Mouse (Mus musculus) brain, embryonic 18.5 days (tissue): ENCODE results near the gene Dennd5a.

ENCODE experiments used
- DNase-seq: peaks from one replicate; pipeline ENCODE4 v3.0.0-alpha.2; 2012; ENCODE audit warnings: low read depth, low spot score

The Dennd5a gene

DNA sequence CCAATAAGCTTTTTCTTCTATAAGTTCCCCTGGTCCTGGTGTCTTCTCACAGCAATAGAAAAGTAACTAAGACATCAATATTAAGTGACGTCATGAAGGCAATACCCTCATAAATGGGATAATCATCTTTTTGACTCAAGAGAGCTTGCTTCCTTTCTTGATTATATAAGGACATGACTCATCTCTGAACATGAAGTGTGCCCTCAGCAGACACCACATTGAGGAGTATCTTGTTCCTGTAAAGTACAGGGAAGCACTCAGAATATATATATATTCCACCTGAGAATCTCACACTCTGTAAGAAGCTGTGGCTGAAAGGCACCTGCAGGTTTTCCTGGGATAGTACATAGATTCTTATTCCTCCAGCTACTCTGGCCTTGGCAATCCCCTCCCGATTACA lies 77.7 kb downstream of the Dennd5a start:
- no peak for DNase-seq

DNA sequence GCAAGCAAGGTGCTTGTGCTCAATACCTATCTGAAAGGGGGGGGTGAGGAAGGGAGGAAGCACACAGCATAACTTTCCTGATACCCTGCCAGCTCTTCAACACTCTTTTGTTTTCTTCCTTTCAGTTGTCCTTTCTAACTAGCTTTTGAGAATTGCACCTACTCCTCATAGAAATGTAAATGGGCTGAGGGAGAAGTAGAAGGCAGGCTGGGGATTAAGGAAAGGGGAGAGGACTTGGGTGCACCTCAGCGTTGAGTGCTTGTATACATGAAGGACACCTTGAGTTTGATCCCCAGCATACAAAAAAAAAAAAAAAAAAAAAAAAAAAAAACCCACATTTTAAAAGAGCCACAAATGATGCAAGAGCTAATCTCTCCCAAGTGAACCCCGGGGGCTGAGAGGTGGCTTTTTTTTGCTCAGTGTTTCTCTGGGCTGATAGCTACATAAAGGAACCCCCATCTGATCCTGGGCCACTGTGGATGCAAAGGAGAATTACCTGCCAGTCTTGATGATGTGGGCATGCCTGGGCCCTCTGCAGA lies 78.6 kb downstream of the Dennd5a start:
- DNase-seq: no peak

DNA sequence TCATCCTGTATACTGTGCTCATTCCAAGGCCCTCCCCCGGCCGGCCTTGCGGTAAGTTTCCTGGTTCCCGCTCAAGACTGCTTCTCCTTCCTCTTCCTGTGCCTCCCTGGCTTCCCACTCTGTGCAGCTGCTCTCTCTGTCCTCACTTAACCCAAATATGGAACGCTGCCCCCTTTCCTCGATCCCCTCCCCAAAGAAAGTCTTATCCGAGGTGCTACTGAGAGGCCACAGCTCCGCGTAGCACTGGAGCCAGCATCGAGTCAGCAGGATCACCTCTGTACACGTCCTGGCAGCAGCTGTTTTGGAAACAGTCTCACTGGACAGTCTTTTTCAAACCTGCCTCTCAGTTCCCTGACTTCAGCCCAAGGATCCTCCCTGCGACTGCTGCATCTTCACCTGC lies 81.1 kb downstream of the Dennd5a start:
- DNase-seq: no peak

DNA sequence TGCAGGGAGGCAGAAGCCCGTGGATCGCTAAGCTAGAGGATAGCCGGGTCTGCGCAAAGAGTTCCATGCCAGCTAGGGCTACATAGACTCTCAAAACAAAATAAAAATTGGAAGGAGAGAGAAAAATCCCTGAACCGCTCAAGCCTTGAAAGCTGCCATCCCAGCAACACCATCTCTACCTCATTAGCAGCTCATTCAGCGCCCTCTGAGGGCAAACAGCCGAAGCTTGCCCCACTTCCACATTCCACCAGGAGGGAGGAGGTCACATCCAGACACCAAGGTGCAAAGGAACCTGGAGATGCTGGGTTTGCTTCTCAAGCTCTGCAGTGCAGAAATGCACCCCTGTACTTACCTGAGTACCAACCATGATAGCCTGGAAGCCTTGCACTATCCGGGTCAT lies 84.2 kb downstream of the Dennd5a start:
- DNase-seq: no peak

DNA sequence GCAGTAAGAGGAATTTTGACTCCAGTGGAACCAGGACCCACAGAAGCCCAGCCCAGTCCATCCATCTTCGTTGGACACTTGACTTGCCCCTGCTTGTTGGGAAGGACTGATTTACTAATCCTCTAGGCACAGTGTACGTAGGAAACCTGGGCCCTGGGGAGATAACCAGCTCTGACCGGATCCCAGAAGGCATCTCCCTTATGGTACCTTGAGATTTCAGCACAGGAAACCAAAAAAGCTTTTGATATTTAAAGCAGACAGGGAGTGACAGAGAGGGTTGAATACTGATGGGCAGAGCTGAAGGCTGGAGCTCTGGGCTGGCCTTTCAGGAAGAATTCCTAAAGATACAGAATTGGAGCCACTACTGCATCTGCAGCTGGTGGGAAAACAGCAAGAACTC lies 84.7 kb downstream of the Dennd5a start:
- DNase-seq: no peak

DNA sequence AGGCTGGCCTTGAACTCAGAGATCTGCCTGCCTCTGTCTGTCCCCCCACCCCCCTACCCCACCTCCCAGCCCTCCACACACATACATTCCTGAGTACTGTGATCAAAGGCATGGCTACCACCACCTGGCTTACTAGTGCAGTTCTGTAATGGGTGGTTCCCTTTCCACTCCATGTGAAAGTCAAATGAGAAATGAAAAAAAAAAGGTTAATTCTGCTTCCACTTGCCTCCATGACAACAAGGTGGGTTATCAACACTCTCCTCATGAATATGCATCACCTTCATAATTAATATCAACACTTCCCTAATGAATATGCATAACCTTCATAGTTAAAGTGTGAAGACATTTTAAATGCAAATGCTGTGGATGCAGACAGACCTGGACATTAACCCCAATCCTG lies 85.2 kb downstream of the Dennd5a start:
- no peak for DNase-seq

DNA sequence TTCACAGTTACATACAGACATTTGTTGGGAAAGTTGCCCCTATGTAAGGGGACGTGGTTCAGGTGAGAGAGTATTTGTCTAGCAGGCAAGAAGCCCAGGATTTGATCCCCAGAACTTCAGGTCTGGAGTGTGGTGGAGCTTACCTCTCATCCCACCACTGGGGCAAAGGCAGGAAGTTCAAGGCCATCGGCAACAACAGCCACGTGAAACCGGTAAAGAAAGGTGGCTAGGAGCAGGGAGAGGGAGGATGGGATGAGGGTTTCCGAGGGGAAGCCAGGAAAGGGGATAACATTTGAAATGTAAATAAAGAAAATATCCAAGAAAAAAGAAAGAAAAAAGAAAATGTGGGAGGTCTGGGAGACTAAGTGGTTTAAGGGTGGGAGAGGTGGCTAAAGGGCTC lies 87.1 kb downstream of the Dennd5a start:
- DNase-seq: no peak

DNA sequence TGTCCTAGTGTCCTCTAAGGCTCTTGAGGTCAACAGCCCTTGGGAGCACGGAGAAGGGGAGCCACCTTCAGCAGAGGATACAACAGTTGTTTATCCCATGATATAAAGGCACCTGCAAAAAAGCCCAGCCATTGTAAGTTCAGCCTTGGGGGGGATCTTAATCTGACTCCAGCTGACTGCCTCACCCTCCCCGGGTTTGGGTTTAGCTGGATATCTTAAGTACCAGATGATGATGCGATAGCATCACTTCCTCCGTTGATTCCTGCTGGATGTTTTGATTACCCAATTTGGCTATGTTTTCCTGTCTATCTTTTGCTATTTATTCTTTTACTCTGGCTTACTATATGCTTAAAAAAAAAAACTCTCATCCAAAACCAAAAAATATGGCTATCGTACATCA lies 89.0 kb downstream of the Dennd5a start:
- DNase-seq: no peak

DNA sequence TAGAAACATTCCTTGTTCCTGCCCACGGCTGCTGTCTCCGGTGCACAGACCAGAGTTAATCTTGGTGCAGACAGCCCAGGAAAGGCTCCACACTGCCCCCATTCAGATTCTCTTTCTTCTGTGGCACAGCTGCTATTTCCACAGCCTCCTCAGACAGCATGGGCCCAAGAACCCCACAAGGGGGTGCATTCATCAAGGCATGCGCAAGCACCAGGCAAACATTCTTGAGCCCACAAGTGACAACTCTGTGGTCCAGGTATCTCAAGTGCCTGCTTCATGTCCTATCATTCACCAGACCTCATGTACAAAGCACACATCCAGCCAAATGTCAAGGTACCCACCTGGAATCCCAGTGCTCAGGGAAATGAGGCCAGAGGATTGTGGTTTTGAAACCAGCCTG lies 91.8 kb downstream of the Dennd5a start:
- no peak for DNase-seq

DNA sequence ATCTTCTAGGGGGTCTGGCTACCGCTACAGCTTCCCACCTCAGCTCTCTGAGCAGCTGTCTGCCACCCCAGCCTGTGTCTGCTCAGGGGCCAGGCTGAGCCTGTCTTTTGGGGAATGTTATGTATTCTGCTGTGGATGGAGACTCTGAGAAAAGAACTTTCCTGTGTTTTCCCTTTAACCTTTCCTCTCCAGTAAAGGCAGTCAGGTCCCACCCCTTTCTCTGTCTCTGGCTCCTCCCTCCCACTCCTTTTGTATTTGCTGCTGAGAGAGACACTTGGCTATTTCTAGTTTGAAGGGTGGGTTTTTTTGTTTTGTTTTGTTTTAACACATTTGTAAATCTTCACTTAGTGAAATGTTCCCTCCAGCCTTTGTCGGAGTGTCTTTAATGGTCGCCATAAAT lies 93.6 kb downstream of the Dennd5a start:
- no peak for DNase-seq

DNA sequence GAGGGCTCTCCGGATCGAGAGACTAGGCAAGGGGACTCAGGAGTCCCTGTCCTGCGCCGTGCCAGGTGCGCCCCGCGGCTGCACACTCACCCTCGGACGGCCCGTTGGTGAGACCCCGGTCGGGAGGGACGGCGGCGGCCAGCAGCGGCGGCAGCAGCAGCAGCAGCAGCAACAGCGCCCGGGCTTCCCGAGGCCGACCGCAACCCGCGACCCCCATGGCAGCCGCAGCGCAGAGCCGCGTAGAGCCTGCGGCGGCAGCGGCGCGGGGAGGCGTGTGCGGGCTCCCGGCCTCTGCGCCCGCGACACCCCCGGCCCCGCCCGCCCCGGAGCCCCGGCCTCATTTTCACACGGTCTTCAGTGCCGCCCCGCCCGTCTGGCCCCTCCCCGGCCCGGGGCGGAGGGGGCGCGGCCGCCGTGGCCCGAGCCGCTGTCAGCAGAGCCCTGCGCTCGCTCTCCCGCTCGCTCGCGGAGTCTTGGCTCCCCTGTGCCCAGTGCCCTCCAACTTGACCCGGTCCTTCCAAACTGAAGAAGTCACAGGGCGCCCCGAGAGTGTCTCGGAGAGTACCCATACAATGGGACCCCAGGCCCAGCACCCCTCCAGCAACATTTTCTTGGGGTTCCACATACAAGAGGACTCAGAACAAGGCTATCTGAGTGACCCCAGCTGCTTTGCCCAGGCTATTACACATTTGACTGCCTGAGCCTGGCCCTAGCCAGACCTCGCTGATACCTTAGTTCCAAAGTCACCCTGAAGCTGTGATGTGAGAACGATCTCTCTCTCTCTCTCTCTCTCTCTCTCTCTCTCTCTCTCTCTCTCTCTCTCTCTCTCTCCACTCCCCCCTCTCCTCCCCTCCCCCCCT lies 94.7 kb downstream of the Dennd5a start, which contains the start of gene Scube2:
Scube2 (minus strand) TSS at position 310 of the 860 bp plus-strand sequence.
- no peak for DNase-seq

DNA sequence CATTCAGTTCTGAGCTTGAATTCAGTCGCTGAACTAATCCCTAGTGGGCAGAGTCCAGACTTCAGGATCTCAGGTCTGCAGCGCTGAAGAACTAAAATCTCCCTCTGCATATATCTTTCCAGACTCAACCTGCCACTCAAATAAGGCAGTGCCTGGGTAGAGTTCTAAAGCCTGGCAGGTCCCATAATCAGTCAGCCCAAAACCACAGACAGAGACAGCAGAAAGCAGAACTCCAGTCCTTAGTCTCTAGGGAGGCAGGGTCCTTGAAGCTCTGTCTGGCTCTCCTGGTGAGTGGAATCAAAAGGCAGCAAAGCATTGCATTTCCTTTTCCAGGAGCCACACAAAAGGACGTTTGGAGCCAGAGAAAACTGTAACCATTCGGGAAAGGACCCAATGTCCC lies 96.7 kb downstream of the Dennd5a start:
- no peak for DNase-seq

DNA sequence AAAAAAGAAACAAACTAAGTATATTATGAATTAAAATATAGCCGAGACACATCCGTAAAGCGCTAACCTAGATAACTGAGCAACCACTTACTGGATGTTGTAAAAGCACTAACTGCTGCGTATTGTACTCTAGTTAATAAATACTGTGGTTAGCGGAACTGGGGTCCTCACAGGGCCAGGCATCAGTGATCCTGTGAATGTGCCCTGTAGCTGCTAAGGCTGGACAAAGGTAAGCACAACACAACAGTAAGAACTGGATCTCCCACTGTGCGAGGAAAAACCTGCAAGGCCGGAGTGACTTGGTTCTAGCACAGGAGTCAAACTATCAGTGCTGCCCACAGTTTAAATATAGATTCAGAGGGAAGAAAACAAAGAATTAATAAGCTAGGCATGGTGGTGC lies 100.1 kb downstream of the Dennd5a start:
- DNase-seq: no peak

DNA sequence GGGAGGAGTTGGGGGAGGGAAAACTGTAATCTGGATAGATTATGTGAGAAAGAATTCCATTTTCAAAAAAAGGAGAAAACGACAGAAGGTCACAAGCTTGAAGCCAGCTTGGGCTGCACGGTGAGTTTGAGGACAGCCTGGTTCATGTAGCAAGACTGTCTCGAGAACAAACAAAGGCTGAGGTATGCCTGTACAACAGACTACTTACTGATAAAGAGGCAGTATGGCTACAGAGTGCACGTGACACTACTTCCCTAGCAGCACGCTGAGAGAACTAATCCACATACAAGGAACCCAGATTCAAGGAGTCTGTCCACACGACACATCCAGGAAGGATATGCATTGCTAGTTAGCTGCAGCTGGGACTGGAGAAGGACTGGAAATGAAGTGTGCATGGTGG lies 100.9 kb downstream of the Dennd5a start:
- no peak for DNase-seq

DNA sequence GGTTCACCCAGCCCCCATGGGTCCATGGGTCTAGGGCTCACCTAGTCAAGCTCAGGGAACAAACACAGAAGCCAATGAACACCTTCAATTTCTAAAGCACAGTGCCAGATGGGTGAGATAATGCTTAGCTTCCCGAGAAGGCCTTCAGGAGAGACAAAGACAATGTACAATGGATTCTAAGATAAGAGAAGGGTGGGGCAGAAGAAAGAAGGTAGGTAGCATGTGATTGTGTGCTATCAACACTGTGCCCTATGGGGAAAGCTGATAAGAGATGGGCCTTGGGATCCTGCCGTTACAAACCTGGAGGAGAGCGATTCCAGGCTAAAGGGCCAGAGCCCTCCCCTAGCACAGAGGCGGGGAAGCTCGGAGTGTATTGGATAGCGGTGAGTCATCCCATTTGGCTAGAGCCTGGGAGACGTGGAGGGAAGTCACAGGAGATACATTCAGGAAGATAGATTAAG lies 107.5 kb downstream of the Dennd5a start:
- DNase-seq: no peak

DNA sequence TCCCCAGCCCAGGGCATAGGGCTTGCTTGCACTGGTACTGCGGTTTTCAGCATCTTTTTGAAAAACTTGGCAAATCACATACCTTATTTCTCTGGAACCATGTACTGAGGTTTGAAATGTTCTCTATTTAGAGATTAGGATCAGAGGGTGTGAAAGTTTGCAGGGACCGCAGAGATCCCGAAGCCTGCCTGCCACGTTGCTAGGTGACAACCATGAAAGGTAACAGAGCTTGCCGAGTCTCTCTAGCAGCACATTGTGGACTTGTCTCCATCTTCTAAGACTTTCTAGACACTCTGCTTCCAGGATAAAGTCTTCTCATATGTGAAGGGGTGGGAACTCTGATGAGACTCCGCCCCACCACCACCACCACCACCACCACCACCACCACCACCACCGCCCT lies 108.3 kb downstream of the Dennd5a start:
- no peak for DNase-seq

DNA sequence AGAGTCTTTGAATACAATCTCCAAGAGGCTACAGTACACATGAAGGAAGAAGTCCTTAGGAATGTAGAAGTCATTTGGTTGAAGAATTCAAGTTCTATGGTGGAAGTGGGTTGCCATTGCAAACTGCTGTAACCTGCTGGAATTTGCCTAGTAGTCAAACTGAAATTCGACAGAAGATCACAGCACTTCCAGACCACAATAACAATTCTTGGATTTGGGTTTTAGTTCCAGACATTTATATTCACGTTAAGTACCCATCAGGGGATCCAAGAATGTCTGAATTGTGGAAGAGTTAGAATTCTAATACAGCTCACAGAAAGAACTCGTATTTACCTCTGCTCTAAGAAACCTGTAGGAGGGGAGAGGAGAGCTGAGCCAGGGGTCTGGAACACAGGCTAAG lies 109.7 kb downstream of the Dennd5a start:
- no peak for DNase-seq

DNA sequence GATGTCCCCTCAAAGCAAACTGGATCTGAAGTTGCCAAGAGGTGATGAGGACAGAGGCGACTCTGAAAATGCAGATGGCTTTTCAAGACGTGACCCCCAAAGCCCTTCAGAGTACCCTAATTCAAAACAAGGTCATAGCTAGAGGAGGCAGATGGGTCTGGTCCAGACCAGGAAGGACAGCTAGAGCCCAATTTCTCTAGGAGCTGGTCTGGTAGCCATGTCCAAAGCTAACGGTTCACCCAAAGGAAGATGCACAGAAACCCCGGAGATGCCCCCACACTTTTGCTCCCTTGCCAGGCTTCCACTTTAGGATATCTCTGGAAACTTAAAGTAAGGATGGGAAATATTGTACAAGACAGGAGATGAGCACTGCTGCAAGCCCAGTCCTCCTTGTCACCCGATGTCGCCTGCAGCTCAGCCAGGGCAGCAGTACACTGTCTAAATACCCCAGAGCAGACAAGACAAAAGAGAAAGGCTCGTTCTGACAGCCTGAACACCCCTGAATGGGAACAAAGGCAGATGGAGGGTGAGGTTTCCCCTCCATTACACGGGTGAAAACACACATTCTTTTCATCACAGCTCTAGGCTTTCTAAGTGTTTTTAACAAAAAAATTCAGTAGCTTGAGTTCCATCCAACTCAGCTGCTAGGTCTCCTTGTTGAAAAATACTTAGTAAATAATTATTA lies 110.4 kb downstream of the Dennd5a start:
- DNase-seq: no peak

DNA sequence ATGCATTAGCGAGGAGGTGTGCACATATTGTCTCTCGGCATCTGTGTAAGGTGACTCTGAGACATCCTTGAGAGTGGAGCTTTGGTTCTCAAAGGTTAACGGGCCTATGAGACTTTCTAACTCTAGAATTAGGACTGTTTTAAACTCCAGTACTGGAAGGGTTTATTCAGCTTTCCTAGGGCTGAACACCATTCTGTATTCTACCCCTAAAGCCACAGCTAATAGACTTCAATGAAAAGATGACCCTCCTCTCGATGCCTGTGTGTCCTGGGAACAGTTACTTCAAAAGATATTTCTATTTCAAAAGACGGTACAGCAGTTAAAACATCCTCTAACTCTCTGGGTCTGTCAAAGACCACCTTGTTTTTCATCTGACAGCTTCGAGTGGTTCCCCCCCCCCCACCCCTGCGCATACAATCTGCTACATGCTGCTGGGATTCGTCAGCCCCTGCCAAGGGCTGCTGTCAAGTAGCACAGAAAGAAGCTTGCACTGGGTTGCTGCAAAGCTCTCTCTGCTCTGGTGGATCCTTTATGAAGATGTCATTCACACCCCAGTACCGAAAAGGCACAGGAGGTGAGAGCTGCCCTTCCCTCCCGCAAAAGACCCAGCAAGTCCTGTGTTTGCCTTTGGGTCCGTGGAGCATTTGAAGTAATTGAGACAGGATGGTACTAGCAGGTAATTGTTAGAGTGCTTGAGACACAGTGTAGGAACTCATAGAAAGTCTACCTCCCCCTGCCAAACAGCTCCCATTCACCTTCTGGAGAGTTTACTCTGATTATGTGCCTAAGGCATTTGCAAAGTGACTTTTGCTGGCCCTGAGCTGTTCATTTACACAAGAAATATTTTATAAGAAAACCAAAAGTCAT lies 111.2 kb downstream of the Dennd5a start:
- peak; percentile 24 for DNase-seq

DNA sequence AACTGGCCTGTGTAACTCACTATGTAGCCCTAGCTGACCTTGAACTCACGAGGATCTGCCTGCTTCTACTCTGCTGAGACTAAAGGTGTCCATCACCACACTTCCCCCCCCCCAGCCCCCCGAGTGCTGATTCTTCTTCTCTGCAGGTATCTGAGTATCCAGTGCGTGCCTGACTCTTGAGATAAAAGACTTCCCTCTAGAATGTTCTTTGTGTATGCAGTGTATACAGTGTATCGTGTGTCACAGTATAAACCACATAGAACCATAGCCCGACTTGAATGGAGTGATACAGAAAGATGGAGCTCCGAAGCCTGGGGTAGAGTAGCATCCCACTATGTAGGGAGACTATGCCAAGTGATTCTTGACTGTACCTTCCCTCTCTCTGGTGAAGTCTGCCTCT lies 116.2 kb downstream of the Dennd5a start:
- no peak for DNase-seq
